Mouse (Mus musculus) megakaryocyte, embryonic 14.5 days (primary cell): ENCODE data around the gene Cep350.

ENCODE experiments used
- FLI1 ChIP-seq: IDR thresholded peaks from 2 replicates; pipeline ENCODE4 v1.6.1; 2012; ENCODE audit warnings: low read length, inconsistent platforms, mixed read lengths
- GATA1 ChIP-seq: IDR thresholded peaks from 3 replicates; pipeline ENCODE4 v1.6.1; 2012; ENCODE audit warnings: mixed read lengths, low read length, inconsistent platforms, borderline replicate concordance

DNA sequence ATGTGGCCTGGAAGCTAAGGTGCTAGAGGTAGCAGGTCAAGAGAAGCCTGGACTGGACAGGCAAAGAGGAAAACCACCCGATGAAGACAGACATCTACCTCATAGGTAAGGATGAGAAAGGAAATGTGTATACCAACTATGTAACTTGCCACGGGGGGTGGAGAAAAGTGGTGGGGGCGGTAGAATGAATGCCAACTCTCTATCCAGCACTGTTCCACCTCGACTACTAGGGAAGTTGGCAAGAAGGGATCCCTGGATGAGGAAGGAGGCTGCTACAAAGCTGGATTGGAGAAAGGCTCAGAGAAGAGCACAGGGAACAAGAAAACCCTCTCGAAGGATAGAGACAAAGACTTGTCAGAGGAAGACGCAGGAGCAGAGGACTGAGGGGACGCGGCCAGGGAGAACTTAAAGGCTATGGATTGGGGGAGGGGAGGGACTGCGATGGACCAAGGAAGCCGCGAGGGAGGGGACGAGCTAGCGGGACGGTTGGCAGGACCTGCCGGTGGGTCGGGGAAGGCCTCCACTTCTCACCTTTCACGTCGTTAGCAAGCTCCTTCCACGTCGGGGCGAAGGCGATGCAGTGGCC lies 161.0 kb downstream of the Cep350 start:
- TF ChIP-seq GATA1: no peak
- TF ChIP-seq FLI1: no peak
